Mouse (Mus musculus): Measurements from ENCODE around the gene Mrpl23. TPM values are rescaled to one million over a fixed set of nuclear protein-coding genes. Genes with fewer than 3 reads are reported as not detected.
A peak's percentile ranks its signal among the peaks of the same experiment; 100 is the strongest.

Mrpl23 gene
- 21.9 and 26.2 TPM in 2 replicates for polyA plus RNA-seq (2015; fragmentation: Nextera tagmentation; extraction: Ambion mirVana)

GRCm38 (mm10) chr7:142532671-142533058, at the start of gene Mrpl23:
Gene Mrpl23, plus strand, starts transcription at chr7:142532686.
- H3K4me3 ChIP-seq (replicated peaks), result peak within 1 kb of the TSS; percentile 65
- no peaks in the 10 kb centered on the region for H3K9me3 ChIP-seq
- peak within 1 kb of the TSS; percentile 76 for H3K9ac ChIP-seq
- H3K27me3 ChIP-seq (replicated peaks), result no peaks in the 10 kb centered on the region
- peak within 1 kb of the TSS; percentile 86 for H3K4me2 ChIP-seq
- 5% methylated on average over 17 of the region's 17 CpGs for WGBS
- peak within 1 kb of the TSS; percentile 96 for H3K27ac ChIP-seq
- no peaks in the 10 kb centered on the region for H3K36me3 ChIP-seq
- H3K4me1 ChIP-seq, result peaks cover 50% of the 10 kb centered on the region
- peak; percentile 29 for ATAC-seq (ENCODE audit: insufficient read depth, low FRiP score, low read depth)

- 0 out of 2 replicates have a peak overlapping the region, but pooled peaks have one; percentile 8 for H3K9ac ChIP-seq
- no peak overlapping the region for H3K4me3 ChIP-seq (replicated peaks)
- 19% methylated on average over 11 of the region's 11 CpGs for WGBS
- 0 out of 2 replicates have a peak overlapping the region, but pooled peaks have one; percentile 55 for H3K4me2 ChIP-seq
- peaks cover 7% of the 10 kb centered on the region for H3K36me3 ChIP-seq
- H3K27ac ChIP-seq, result peak overlapping the region; percentile 97
- peaks cover 80% of the 10 kb centered on the region for H3K4me1 ChIP-seq
- no peaks in the 10 kb centered on the region for H3K27me3 ChIP-seq (replicated peaks)
- peak; percentile 33 for ATAC-seq (ENCODE audit: insufficient read depth, low FRiP score, low read depth)
- no peaks in the 10 kb centered on the region for H3K9me3 ChIP-seq
Measured at GRCm38 (mm10) chr7:142483136-142483535, 49.4 kb upstream of the Mrpl23 start.

GRCm38 (mm10) chr7:142484780-142485179, 47.7 kb upstream of the Mrpl23 start:
- no peak overlapping the region for H3K9ac ChIP-seq
- no peak overlapping the region for H3K4me2 ChIP-seq
- H3K4me3 ChIP-seq (replicated peaks), result no peak overlapping the region
- H3K9me3 ChIP-seq, result no peaks in the 10 kb centered on the region
- H3K27ac ChIP-seq, result peak overlapping the region; percentile 97
- no peak for ATAC-seq (ENCODE audit: insufficient read depth, low FRiP score, low read depth)
- peaks cover 78% of the 10 kb centered on the region for H3K4me1 ChIP-seq
- peaks cover 12% of the 10 kb centered on the region for H3K36me3 ChIP-seq
- no peaks in the 10 kb centered on the region for H3K27me3 ChIP-seq (replicated peaks)
- 61% methylated on average over 12 of the region's 12 CpGs for WGBS

- Histone ChIP-seq H3K27ac (peak overlapping the region; percentile 97), H3K4me2 (no peak overlapping the region), H3K4me3 (replicated peaks) (no peak overlapping the region), H3K36me3 (peaks cover 25% of the 10 kb centered on the region), H3K27me3 (replicated peaks) (no peaks in the 10 kb centered on the region), H3K4me1 (peaks cover 58% of the 10 kb centered on the region), H3K9ac (no peak overlapping the region), H3K9me3 (no peaks in the 10 kb centered on the region)
- no peak for ATAC-seq (ENCODE audit: insufficient read depth, low FRiP score, low read depth)
- 65% methylated on average over 8 of the region's 8 CpGs for WGBS
Measured at GRCm38 (mm10) chr7:142486751-142487162, 45.7 kb upstream of the Mrpl23 start.

- Histone ChIP-seq H3K9ac (no peak overlapping the region), H3K4me3 (replicated peaks) (no peak overlapping the region), H3K9me3 (no peaks in the 10 kb centered on the region), H3K4me2 (no peak overlapping the region), H3K4me1 (peaks cover 57% of the 10 kb centered on the region), H3K27ac (peak overlapping the region; percentile 97), H3K27me3 (replicated peaks) (no peaks in the 10 kb centered on the region), H3K36me3 (peaks cover 32% of the 10 kb centered on the region)
- WGBS, result 14% methylated on average over 9 of the region's 9 CpGs
- peak; percentile 26; the same call in 1 of the 2 replicates for ATAC-seq (ENCODE audit: insufficient read depth, low FRiP score, low read depth)
Measured at GRCm38 (mm10) chr7:142487341-142487859, 45.1 kb upstream of the Mrpl23 start.

GRCm38 (mm10) chr7:142488053-142488452, 44.4 kb upstream of the Mrpl23 start:
- peak overlapping the region; percentile 97 for H3K27ac ChIP-seq
- no peak overlapping the region for H3K4me3 ChIP-seq (replicated peaks)
- WGBS, result 50% methylated on average over 3 of the region's 3 CpGs
- H3K4me2 ChIP-seq, result no peak overlapping the region
- no peak overlapping the region for H3K9ac ChIP-seq
- H3K9me3 ChIP-seq, result no peaks in the 10 kb centered on the region
- no peak for ATAC-seq (ENCODE audit: insufficient read depth, low FRiP score, low read depth)
- H3K36me3 ChIP-seq, result peaks cover 36% of the 10 kb centered on the region
- H3K27me3 ChIP-seq (replicated peaks), result no peaks in the 10 kb centered on the region
- peaks cover 54% of the 10 kb centered on the region for H3K4me1 ChIP-seq

- Histone ChIP-seq H3K36me3 (peaks cover 38% of the 10 kb centered on the region), H3K4me3 (replicated peaks) (no peak overlapping the region), H3K4me2 (no peak overlapping the region), H3K9ac (no peak overlapping the region), H3K27me3 (replicated peaks) (no peaks in the 10 kb centered on the region), H3K9me3 (no peaks in the 10 kb centered on the region), H3K27ac (peak overlapping the region; percentile 61), H3K4me1 (peaks cover 17% of the 10 kb centered on the region; the same call in 1 of the 2 replicates)
- 49% methylated on average over 8 of the region's 8 CpGs for WGBS
- ATAC-seq (ENCODE audit: insufficient read depth, low FRiP score, low read depth), result no peak
Measured at GRCm38 (mm10) chr7:142493535-142493934, 39.0 kb upstream of the Mrpl23 start.

- peaks cover 15% of the 10 kb centered on the region; the same call in 1 of the 2 replicates for H3K4me1 ChIP-seq
- no peaks in the 10 kb centered on the region for H3K27me3 ChIP-seq (replicated peaks)
- no peak overlapping the region for H3K9ac ChIP-seq
- H3K9me3 ChIP-seq, result no peaks in the 10 kb centered on the region
- H3K4me3 ChIP-seq (replicated peaks), result no peak overlapping the region
- H3K27ac ChIP-seq, result peak overlapping the region; percentile 35
- 76% methylated on average over 3 of the region's 3 CpGs for WGBS
- ATAC-seq (ENCODE audit: insufficient read depth, low FRiP score, low read depth), result no peak
- H3K4me2 ChIP-seq, result no peak overlapping the region
- peaks cover 24% of the 10 kb centered on the region for H3K36me3 ChIP-seq
Measured at GRCm38 (mm10) chr7:142496158-142496557, 36.3 kb upstream of the Mrpl23 start.

- H3K27me3 ChIP-seq (replicated peaks), result no peaks in the 10 kb centered on the region
- 83% methylated on average over 5 of the region's 5 CpGs for WGBS
- H3K4me2 ChIP-seq, result no peak overlapping the region
- no peak overlapping the region for H3K27ac ChIP-seq
- ATAC-seq (ENCODE audit: insufficient read depth, low FRiP score, low read depth), result no peak
- no peak overlapping the region for H3K4me3 ChIP-seq (replicated peaks)
- peaks cover 15% of the 10 kb centered on the region; the same call in 1 of the 2 replicates for H3K4me1 ChIP-seq
- peaks cover 19% of the 10 kb centered on the region for H3K36me3 ChIP-seq
- no peaks in the 10 kb centered on the region for H3K9me3 ChIP-seq
- H3K9ac ChIP-seq, result no peak overlapping the region
Measured at GRCm38 (mm10) chr7:142496800-142497199, 35.7 kb upstream of the Mrpl23 start.

- Histone ChIP-seq H3K4me2 (no peak overlapping the region), H3K9me3 (no peaks in the 10 kb centered on the region), H3K36me3 (peaks cover 11% of the 10 kb centered on the region; the same call in 1 of the 2 replicates), H3K9ac (no peak overlapping the region), H3K27ac (no peak overlapping the region), H3K4me1 (peaks cover 8% of the 10 kb centered on the region; the same call in 1 of the 2 replicates), H3K4me3 (replicated peaks) (no peak overlapping the region), H3K27me3 (replicated peaks) (no peaks in the 10 kb centered on the region)
- ATAC-seq (ENCODE audit: insufficient read depth, low FRiP score, low read depth), result no peak
- WGBS, result 90% methylated on average over 2 of the region's 2 CpGs
Measured at GRCm38 (mm10) chr7:142497775-142498174, 34.7 kb upstream of the Mrpl23 start.

- ATAC-seq (ENCODE audit: insufficient read depth, low FRiP score, low read depth), result no peak
- H3K9ac ChIP-seq, result no peak within 1 kb of the TSS
- H3K4me2 ChIP-seq, result no peak within 1 kb of the TSS
- peaks cover 7% of the 10 kb centered on the region; the same call in 1 of the 2 replicates for H3K36me3 ChIP-seq
- 0 out of 2 replicates have a peak within 1 kb of the TSS, but pooled peaks have one; percentile 12 for H3K27ac ChIP-seq
- H3K9me3 ChIP-seq, result no peaks in the 10 kb centered on the region
- H3K4me1 ChIP-seq, result 0 out of 2 replicates have a peak, but pooled peaks cover 3% of the 10 kb centered on the region
- H3K4me3 ChIP-seq (replicated peaks), result no peak within 1 kb of the TSS
- no peaks in the 10 kb centered on the region for H3K27me3 ChIP-seq (replicated peaks)
- 77% methylated on average over 2 of the region's 2 CpGs for WGBS
Measured at GRCm38 (mm10) chr7:142498575-142498974, 33.9 kb upstream of the Mrpl23 start, which contains the start of gene Tnnt3. Gene Tnnt3, plus strand, starts transcription at chr7:142498836.

GRCm38 (mm10) chr7:142499010-142499721, 33.3 kb upstream of the Mrpl23 start:
- peaks cover 4% of the 10 kb centered on the region; the same call in 1 of the 2 replicates for H3K36me3 ChIP-seq
- ATAC-seq (ENCODE audit: insufficient read depth, low FRiP score, low read depth), result no peak
- no peaks in the 10 kb centered on the region for H3K9me3 ChIP-seq
- 58% methylated on average over 5 of the region's 5 CpGs for WGBS
- H3K4me2 ChIP-seq, result no peak overlapping the region
- no peak overlapping the region for H3K9ac ChIP-seq
- H3K27me3 ChIP-seq (replicated peaks), result no peaks in the 10 kb centered on the region
- no peaks in the 10 kb centered on the region for H3K4me1 ChIP-seq
- H3K27ac ChIP-seq, result 0 out of 2 replicates have a peak overlapping the region, but pooled peaks have one; percentile 12
- no peak overlapping the region for H3K4me3 ChIP-seq (replicated peaks)

Measured in stomach, embryonic 15.5 days (tissue).